Mouse (Mus musculus): ENCODE measurements at regions not wholly inside any gene's neighbourhood (a gene's known extent, or its start where the extent isn't known, plus 50 kb on each side); places are given as distances from the start of the nearest gene placed in this dataset.

DNA sequence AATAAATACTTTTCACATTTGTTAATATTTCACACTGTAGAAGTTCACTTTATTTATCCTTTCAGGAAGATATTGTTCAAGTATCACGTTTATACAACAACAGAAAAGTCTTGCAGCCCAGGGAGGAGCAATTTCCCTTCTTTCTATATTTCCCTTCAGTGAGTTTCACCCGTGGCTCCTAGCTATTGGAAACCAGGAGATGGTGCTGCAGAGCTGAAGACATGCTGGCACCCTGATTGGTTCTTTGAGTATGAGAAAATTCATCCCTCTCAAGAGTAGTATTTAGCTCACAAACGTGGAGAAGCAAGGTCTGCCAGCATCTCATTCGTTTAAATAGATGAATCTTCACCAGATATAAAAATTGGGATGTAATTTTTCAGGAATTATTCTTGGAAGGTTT, 85.9 kb upstream of the Rxylt1 start:
- no peak for ATAC-seq (ENCODE audit: low read depth)
- Histone ChIP-seq H3K27ac (ENCODE audit: low read length) (no peak overlapping the region), H3K4me3 (ENCODE audit: low read depth, low read length) (no peak overlapping the region), H3K9ac (ENCODE audit: low read depth, low read length) (no peak overlapping the region), H3K4me1 (ENCODE audit: control insufficient read depth, low read depth, low read length) (no peaks in the 10 kb centered on the region), H3K27me3 (ENCODE audit: control insufficient read depth, insufficient read depth, low read depth, low read length) (no peaks in the 10 kb centered on the region), H3K4me2 (ENCODE audit: low read depth, low read length) (no peak overlapping the region), H3K9me3 (replicated peaks; ENCODE audit: control insufficient read depth, low read length) (no peaks in the 10 kb centered on the region), H3K36me3 (ENCODE audit: control insufficient read depth, insufficient read depth) (no peaks in the 10 kb centered on the region)
- 13% methylated on average over 4 of the region's 4 CpGs for WGBS (ENCODE audit: insufficient replicate concordance)

DNA sequence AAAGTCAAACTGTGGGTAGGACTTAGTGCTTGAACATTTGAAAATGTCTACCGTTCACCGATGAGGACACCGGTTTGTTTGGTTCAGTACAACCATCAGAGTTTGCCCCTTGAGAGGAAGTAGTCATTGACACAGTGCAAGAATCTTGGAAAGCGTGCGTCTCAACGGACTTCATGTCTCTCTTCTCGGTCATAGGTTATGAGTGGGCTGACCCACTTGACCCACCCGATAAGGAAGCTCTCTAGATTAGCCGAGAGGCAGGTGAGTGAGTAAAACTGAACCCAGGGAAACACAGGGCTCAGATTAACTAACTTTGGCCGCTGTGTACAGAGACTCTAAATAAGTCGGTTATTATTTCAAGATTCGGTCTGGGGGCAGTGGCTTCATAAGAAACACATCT, 51.9 kb upstream of the Rxylt1 start:
- Histone ChIP-seq H3K9ac (ENCODE audit: low read depth, low read length) (no peak overlapping the region), H3K27ac (ENCODE audit: low read length) (no peak overlapping the region), H3K36me3 (ENCODE audit: control insufficient read depth, insufficient read depth) (no peaks in the 10 kb centered on the region), H3K9me3 (replicated peaks; ENCODE audit: control insufficient read depth, low read length) (no peaks in the 10 kb centered on the region), H3K4me3 (ENCODE audit: low read depth, low read length) (no peak overlapping the region), H3K4me1 (ENCODE audit: control insufficient read depth, low read depth, low read length) (no peaks in the 10 kb centered on the region), H3K27me3 (ENCODE audit: control insufficient read depth, insufficient read depth, low read depth, low read length) (no peaks in the 10 kb centered on the region), H3K4me2 (ENCODE audit: low read depth, low read length) (no peak overlapping the region)
- 77% methylated on average over 12 of the region's 12 CpGs for WGBS (ENCODE audit: insufficient replicate concordance)
- ATAC-seq (ENCODE audit: low read depth): no peak

DNA sequence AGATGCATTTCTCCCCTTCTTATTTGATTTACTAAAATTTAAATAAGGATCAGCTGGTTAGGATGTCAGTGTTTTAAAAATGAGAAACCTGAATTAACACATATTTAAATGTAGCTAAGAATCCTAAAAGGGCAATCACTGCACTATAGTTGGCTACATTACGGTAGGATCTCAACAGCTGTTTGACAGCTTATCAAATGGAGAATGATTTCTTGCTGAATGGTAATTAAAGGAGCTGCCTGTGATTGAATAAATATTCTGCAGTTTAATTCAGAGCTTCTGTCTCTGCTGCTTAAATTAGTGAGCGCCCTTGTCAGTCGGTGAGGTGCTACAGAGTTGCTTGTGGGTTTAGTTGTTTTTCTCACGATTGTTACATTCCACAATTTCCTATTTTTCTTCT, 51.4 kb upstream of the Rxylt1 start:
- Histone ChIP-seq H3K4me3 (ENCODE audit: low read depth, low read length) (no peak overlapping the region), H3K4me2 (ENCODE audit: low read depth, low read length) (no peak overlapping the region), H3K9me3 (replicated peaks; ENCODE audit: control insufficient read depth, low read length) (no peaks in the 10 kb centered on the region), H3K27me3 (ENCODE audit: control insufficient read depth, insufficient read depth, low read depth, low read length) (no peaks in the 10 kb centered on the region), H3K9ac (ENCODE audit: low read depth, low read length) (no peak overlapping the region), H3K27ac (ENCODE audit: low read length) (no peak overlapping the region), H3K4me1 (ENCODE audit: control insufficient read depth, low read depth, low read length) (no peaks in the 10 kb centered on the region), H3K36me3 (ENCODE audit: control insufficient read depth, insufficient read depth) (no peaks in the 10 kb centered on the region)
- 69% methylated on average over 4 of the region's 4 CpGs for WGBS (ENCODE audit: insufficient replicate concordance)
- ATAC-seq (ENCODE audit: low read depth): no peak

Data from liver, embryonic 16.5 days (tissue).